Mouse (Mus musculus): ENCODE results near the gene Ear6. TPM values are rescaled to one million over a fixed set of nuclear protein-coding genes. Genes with fewer than 3 reads are reported as not detected.

Ear6 gene
- total RNA-seq, 2 experiments from 2014 or later, result not detected

DNA sequence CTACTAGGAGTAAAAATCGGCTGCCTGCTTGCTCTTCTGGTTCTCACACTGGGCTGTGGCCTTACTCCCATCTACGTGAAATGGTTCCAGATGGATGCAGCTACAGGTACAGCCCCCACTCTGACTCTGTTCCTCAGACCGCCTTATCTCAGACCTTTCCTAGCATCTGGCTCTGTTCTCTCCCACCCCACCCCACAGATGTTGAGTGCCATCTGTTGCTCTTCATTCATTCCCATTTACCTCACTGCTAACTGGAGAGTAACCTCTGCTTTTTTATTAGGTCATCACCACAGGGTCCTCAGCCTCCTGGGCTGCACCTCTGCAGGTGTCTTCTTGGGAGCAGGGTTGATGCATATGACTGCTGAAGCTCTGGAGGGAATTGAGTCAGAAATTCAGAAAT, 40.3 kb downstream of the Ear6 start:
- DNase-seq (ENCODE audit: low spot score), result no peak

DNA sequence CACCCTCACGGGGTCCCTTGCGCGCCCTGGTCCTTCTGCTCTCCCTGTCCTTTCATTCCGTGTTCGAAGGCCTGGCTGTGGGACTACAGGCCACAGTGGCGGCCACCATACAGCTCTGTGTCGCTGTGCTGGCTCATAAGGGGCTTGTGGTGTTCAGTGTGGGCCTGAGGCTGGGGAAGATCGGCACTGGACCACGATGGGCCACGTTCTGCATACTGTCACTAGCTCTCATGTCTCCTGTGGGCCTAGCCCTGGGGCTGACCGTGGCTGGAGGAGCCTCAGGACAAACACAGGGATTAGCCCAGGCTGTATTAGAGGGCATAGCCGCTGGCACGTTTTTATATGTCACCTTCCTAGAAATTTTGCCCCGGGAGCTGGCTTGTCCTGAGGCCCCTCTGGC, 41.6 kb downstream of the Ear6 start:
- DNase-seq (ENCODE audit: low spot score), result no peak

DNA sequence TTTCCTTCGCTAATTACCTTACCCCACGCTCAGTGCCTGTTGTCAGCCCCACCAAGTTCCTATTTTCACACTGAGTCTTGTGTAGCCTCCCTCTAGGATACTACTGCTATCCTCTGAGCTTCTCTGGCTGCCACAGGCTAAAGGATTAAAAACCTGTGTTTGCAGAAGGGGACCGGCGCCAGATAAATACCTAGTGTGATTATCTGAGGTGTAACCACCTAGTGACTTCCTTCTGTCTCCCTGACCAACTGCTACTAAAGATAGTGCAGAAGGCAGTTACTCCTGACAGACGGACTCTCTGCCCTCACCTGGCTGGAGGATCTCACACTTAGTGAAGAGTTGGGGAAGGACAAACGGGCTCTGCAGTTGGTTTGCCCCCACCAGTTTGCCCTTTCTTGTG, 42.5 kb downstream of the Ear6 start:
- DNase-seq (ENCODE audit: low spot score), result no peak

DNA sequence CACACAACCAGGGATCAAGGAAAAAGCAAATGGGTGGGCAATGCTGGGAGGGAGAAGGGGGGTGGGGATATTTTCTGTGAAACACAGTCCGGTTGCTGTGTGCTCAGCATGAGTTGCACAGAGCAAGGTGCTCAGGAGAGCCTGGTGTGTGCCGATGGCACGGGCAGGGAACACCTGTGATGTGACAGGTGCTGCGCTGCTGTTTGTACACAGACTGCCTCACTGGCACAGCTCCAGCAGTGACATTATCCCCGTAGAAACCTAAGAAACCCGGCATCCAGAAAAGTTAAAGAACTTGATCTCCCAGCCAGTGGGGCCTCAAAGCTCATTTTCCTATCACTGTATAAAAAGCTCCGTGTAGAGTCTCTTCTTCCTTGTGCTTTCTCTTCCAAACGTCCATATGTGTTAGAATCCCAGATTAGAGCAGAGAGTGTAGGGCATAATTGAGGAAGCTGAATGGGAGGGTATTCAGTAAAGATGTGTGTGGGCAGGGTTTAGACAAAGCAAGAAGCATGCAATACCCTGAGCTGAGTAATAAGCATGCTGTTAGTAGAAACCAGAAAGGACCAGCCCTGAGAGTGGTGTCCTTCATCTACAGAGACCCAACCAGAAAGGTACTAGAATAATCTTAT, 43.2 kb downstream of the Ear6 start:
- no peak for DNase-seq (ENCODE audit: low spot score)

DNA sequence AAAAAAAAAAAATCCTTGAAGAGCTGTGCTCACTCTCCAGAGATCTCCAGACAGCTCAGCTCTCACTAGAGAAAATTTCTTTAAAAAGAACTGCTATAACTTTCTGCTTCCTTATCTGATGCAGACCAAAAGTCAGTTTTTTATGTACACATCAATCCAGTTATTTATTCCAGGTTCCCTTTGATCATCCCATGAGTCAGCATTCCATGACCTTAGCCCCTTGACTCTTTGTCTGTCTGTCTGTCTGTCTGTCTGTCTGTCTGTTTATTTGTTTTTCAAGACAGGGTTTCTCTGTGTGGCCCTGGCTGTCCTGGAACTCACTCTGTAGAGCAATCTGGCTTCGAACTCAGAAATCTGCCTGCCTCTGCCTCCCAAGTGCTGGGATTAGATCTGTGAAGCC, 45.9 kb downstream of the Ear6 start:
- no peak for DNase-seq (ENCODE audit: low spot score)

DNA sequence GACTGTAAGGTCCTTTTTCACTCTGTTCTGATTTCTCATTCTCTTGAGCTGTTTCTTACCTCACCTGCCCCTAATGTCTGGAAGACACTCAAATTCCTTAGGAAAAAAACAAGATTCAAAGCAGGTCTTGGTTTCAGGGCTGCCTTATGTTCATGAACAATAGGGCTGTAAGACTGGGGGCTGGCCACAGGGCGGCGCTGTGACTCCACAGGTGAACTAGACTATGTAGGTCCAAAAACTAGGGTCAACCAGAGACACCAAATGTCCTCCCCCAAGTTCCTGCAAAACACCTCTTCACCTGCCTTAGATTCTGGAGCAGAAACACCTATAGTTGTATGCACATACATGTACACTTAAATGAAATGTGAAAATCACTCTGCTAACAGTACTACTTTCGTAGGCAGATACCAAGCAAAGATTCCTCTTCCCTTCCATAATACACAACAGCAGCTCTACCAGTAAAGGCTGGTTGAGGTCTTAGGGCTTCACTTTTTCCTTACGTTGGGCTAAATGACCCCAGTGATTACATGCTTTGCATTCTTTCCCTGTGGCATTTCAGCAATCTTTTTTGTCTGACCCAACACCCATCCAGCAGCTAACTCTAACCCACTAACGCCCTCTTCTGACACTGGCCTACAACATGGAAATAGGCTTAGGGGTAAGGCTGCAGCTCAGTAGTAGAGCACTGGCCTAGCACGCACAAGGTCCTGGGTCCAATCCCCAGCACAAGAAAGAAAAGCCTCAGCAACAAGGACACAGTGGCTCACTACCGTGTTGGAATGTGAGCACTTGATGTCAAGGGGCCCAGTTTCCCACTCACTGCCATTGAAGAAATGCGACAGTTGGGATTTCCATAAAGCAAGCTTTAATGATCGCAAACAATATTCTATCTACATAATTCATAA, 49.6 kb downstream of the Ear6 start:
- DNase-seq (ENCODE audit: low spot score), result peak; percentile 81

DNA sequence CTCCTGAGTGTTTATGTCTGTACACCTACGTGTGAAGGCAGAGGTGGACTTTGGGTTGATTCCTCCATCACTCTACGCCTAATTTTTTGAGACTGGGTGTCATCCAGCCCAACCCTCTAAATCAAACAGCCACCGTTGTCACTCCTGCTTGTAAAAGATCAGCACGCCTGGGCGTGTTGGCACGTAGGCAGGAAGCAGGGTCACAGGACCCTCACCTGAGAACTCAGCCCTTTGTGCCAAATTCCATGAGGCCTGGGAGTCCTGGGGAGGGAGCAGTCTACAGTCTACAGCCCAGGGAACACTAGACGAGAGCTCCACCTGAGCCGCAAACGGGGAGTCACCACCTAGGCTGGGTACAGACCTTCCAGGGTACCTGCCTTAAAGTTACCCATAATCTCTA, 50.3 kb downstream of the Ear6 start:
- DNase-seq (ENCODE audit: low spot score), result no peak

Small RNA genes within 50 kb of the gene (microRNA-seq; reads per million reads assigned to microRNA genes)
- not detected for gene Gm27375

Other genes starting within 250 kb of the Ear6 start
- gene Gm17078, start 242.4 kb upstream of the Ear6 start, total RNA-seq (2021), result not detected
- gene Gm4181, start 218.0 kb upstream of the Ear6 start, total RNA-seq (2021), result not detected
- not detected for gene Gm17079, start 158.2 kb upstream of the Ear6 start, total RNA-seq (2021)
- gene Gm5800, start 136.5 kb upstream of the Ear6 start, total RNA-seq (2021), result not detected
- not detected for gene Ang4, start 80.1 kb upstream of the Ear6 start, total RNA-seq (2021)
- gene AY358078, start 53.7 kb upstream of the Ear6 start, total RNA-seq (2021), result not detected
- gene Mettl17, start 31.1 kb downstream of the Ear6 start, total RNA-seq (2021), result 10 to 100 TPM; 12.2 to 19.5 TPM
- gene Slc39a2, start 39.2 kb downstream of the Ear6 start, total RNA-seq (2021), result under 1 TPM; 0.33 to 0.57 TPM
- 1,000 to 10,000 TPM; 1,941 to 1,973 TPM for gene Ndrg2, start 60.5 kb downstream of the Ear6 start, total RNA-seq (2021)
- 1 to 10 TPM; 2.2 to 2.7 TPM for gene Tppp2, start 64.7 kb downstream of the Ear6 start, total RNA-seq (2021)
- gene Rnase13, start 69.1 kb downstream of the Ear6 start, total RNA-seq (2021), result not detected
- gene Arhgef40, start 131.0 kb downstream of the Ear6 start, total RNA-seq (2021), result 10 to 100 TPM in 1 of 2 experiments, 1 to 10 TPM in 1; 7.8 to 13.7 TPM
- gene Tmem253, start 162.0 kb downstream of the Ear6 start, total RNA-seq (2021), result 1 to 10 TPM in 1 of 2 experiments, under 1 TPM in 1; 0.84 to 1.2 TPM
- 10 to 100 TPM; 11.1 to 14.4 TPM for gene Zfp219, start 167.0 kb downstream of the Ear6 start, total RNA-seq (2021)
- not detected for gene Olfr221, start 188.8 kb downstream of the Ear6 start, total RNA-seq (2021)

Measured in gastrocnemius, adult 18-20 months (tissue).